Mouse (Mus musculus) kidney, postnatal 10 days (tissue): ENCODE data around the gene Gm10644.

ENCODE experiments used
- DNase-seq: peaks from one replicate; pipeline ENCODE4 v3.0.0; 2021; ENCODE audit warnings: mixed read lengths

The Gm10644 gene

GRCm38 (mm10) chr8:83980250-83980649 is 25.2 kb upstream of the Gm10644 start:
- DNase-seq = no peak

GRCm38 (mm10) chr8:83978200-83978599 is 23.2 kb upstream of the Gm10644 start:
- DNase-seq = no peak

GRCm38 (mm10) chr8:83977646-83978045 is 22.6 kb upstream of the Gm10644 start:
- DNase-seq = no peak

- no peak for DNase-seq
Measured at GRCm38 (mm10) chr8:83976779-83977350, 21.9 kb upstream of the Gm10644 start.

GRCm38 (mm10) chr8:83976101-83976630 is 21.2 kb upstream of the Gm10644 start:
- no peak for DNase-seq

- no peak for DNase-seq
Measured at GRCm38 (mm10) chr8:83974521-83974920, 19.5 kb upstream of the Gm10644 start.

GRCm38 (mm10) chr8:83973161-83974031 is 18.4 kb upstream of the Gm10644 start:
- peak; percentile 53 for DNase-seq

- peak; percentile 99 for DNase-seq
Measured at GRCm38 (mm10) chr8:83972150-83973120, 17.4 kb upstream of the Gm10644 start, which contains the start of gene Prkaca. Prkaca (plus strand) TSS chr8:83972993.

- no peak for DNase-seq
Measured at GRCm38 (mm10) chr8:83971661-83972060, 16.7 kb upstream of the Gm10644 start.

GRCm38 (mm10) chr8:83971121-83971520 is 16.1 kb upstream of the Gm10644 start:
- no peak for DNase-seq

GRCm38 (mm10) chr8:83967701-83968100 is 12.7 kb upstream of the Gm10644 start:
- DNase-seq = no peak

- no peak for DNase-seq
Measured at GRCm38 (mm10) chr8:83964015-83964765, 9.2 kb upstream of the Gm10644 start.

- peak; percentile 29 for DNase-seq
Measured at GRCm38 (mm10) chr8:83956789-83957188, 1.8 kb upstream of the Gm10644 start.

- no peak for DNase-seq
Measured at GRCm38 (mm10) chr8:83955958-83956218, 883 bp upstream of the Gm10644 start.

GRCm38 (mm10) chr8:83954749-83955105 is 278 bp downstream of the Gm10644 start:
- peak; percentile 34 for DNase-seq

GRCm38 (mm10) chr8:83945540-83945939 is 9.5 kb downstream of the Gm10644 start:
- DNase-seq = no peak

- no peak for DNase-seq
Measured at GRCm38 (mm10) chr8:83942446-83942845, 12.6 kb downstream of the Gm10644 start.

- DNase-seq = peak; percentile 4
Measured at GRCm38 (mm10) chr8:83941066-83941677, 13.8 kb downstream of the Gm10644 start.

GRCm38 (mm10) chr8:83938330-83938729 is 16.7 kb downstream of the Gm10644 start:
- no peak for DNase-seq

- DNase-seq = no peak
Measured at GRCm38 (mm10) chr8:83937645-83938044, 17.4 kb downstream of the Gm10644 start.

GRCm38 (mm10) chr8:83935435-83935834 is 19.6 kb downstream of the Gm10644 start:
- peak; percentile 4 for DNase-seq

GRCm38 (mm10) chr8:83934994-83935393 is 20.0 kb downstream of the Gm10644 start:
- DNase-seq = no peak
